Mouse (Mus musculus) urinary bladder, postnatal 4 days (tissue): ENCODE results near the gene Grm4.

Source experiments
- DNase-seq, 2 experiments: peaks; one replicate each; pipeline ENCODE4 v3.0.0; 2021 to 2022; ENCODE audit warnings: low spot score in 2 of 2

Grm4 gene

DNA sequence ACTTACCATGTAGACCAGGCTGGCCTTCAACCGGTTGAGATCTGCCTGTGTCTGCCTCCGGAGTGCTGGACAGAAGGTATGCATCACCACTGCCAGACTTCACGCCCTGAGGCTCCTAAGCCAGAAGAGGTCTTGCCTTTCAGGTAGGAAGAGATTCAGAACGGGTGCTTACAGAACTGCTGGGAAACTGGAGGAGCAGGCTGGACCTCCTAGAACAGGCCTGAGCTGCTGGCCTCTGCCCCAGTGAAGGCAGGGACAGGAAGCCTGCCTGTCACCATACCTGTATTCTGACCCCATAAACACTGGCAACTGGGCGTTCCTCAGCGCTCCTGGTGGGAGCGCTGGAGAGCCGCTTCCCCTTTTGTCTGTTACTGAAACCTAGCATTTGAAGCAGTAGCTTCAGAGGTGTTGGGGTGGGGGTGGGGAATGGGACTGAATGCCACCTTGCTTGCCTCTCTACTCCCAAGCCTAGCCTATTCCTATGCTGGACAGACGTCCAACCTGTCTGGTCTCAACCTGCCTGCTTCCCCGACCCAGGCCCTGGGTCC lies 30.3 kb upstream of the Grm4 start:
- DNase-seq: no peak

DNA sequence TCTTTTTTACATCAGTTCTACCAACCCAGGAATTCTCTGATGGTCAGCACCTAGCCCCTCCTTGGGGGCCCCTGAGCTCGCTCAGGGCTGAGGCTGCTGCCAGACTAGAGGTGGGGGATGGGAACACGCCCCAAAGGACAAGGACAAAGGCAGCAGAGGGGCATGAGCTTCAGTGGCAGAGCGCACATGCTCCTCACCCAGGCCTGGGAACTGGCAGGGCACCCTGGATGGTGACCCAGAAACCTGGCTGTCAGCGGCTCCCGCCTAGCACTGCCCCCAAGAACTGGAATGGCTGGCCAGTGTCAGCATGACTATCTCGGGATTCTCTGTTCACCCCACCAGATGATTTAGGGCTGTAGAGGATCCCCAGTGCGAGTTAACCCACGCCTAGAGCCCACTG lies 28.0 kb upstream of the Grm4 start:
- no peak for DNase-seq

DNA sequence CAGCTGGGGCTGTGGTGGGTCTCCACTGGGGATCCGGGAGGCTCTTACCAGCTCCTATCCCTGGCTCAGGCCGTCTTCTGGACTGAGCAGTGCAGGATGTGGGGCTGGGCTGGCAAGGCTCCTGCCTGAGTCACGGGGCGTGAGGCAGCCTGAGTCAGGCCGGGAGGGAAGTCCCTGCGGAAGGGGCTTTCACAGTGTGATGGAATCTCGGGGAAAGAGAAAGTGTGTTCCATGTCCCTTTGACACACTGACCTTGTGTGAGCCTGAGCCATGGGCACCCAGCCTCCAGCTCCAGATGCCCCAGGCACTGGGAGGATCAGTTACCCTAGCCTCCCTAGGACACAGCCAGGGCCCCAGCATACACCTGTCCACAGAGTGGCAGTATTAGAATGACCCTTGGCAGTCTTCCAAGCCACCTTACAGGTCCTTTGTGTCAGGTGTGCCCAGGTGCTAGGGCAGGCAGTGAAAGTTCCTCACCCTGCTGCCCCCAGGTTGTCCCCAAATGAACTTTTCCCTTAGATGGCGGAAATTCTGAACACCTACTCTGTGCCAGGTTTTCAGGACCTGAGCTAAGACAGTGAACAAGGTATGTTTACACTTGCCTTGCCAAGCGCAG lies 26.2 kb upstream of the Grm4 start:
- peak in 1 of 2 experiments; percentile 57 for DNase-seq

DNA sequence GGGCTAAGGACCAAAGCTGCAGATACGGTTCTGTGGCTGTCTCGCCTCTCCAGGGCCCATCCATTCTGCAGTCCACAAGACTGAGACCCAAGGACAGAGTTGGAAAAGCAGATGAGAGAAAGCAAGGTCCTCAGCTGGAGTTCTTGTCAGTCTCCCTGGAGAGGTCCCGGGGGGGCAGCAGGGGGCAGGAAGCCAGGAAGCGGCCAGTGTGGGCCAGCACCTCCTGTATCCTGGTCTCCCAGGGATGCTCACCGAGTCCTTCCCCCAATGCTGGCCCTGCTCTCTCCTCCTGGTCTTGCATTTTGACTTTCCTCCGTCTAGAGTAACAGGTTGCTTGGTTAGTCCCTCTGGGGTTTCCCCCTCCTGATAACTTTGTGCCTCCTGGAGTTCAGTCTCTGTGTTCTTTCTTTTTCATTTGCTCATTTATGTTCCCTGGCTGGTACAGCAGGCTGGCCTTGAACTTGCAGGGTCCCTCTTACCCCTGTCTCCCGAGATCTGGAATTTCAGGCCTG lies 25.4 kb upstream of the Grm4 start:
- DNase-seq: no peak

DNA sequence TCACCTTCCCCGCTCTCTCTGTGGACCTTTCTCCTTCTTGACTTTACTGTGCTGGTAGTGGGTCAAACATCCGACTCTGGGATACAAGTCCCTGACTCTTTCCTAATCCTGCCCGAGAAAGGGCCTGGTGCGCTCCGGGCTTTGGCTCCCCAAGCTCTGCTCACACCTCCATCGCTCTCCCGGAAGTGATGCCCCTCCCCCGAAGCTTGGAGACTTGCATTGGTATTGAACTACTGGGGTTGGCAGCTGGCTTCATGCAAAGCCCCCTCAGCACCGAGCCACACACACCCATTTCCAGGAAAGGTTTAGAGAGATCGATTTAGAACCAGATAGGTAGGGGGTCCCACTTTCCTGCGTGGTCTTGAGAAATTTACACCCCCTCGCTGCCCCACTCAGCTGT lies 24.8 kb upstream of the Grm4 start:
- no peak for DNase-seq

DNA sequence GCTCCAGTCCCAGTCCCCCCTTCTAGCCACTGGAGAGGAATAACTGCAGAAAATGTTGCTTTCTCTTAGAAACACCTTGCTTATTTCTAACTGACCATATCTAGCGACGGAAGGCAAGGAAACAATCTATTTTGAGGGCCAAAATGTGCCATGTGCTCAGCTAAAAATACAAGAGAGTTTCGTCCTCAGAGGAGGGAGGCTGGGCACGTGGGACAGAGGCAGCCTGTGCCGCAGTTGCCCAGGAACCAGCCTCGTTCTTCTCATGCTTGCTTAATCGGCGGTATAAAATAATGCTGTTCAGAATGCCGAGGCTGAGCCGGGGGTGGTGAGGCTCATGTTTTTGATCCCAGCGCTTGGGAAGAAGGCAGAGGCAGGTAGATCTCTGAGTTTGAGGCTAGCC lies 23.3 kb upstream of the Grm4 start:
- no peak for DNase-seq

DNA sequence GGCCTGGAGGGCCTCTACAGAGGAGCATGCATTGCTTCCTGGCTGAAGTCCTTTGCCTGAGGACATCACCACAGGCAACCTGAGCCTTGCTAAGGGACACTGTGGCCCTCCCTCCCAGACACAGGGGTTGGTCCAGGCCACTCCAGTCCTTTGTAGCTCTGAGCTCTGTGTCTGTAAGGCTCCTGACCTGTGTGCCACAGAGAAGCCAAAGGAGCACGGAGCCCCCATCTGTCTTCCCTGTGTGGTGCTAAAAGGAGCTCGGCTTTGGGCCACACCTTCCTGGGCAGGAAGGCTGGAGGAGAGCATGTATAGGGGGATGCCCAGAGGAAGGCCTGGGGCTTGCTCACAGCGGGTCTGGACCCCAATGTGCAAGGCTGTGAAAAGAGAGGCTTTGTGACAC lies 20.8 kb upstream of the Grm4 start:
- DNase-seq: no peak

DNA sequence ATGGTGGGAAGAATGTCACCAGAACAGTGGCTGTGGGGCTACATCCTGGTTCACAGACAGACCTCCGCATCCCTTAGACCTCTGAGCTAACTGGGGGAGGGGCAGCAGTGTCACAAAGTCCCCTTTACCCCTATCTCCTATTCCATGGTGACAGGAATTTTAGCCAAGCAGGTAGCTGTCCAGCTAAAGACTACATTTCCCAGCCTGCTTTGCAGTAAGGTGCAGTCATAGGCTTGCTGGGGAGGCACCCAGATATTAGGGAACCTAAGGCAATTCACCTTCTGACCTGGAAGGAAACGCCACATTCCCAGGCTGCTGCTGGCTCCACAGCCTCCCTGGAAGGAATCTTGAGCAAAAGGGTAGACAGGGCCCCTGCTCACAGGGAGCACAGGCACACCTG lies 20.1 kb upstream of the Grm4 start:
- DNase-seq: no peak

DNA sequence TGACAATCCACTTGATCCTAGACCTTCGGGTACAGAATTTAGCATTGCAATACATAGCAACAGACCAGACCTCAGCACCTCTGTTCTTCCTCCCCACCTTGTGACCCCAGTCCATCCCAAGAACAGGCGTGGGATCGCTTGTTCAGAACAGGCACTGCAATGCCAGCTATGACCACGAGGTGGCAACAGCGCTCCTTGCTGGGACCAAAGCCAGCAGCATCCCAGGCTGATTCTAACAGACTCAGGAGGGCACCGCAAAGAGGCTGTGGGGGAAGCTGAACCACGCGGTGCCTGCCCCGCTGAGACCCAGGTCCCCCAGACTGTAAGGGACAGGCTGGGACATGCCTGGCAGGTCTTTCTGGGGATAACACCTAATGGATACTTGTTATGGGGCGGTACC lies 13.5 kb upstream of the Grm4 start:
- peak; percentile 73 to 92 for DNase-seq

DNA sequence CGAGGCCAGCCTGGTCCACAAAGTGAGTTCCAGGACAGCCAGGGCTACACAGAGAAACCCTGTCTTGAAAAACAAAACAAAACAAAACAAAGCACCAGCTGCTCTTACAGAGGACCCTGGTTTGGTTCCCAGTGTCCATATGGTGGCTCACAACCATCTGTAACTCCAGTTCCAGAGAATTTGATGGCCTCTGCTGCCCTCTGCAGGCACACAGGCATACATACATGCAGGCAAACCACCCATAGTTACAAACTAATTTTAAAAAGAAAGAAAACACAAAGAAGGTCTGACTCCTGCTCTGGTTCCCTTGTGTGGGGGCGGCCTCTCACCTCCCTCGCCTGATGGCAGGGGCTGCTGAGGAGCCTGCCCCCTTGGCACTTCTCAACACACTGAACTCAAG lies 12.2 kb upstream of the Grm4 start:
- DNase-seq: no peak

DNA sequence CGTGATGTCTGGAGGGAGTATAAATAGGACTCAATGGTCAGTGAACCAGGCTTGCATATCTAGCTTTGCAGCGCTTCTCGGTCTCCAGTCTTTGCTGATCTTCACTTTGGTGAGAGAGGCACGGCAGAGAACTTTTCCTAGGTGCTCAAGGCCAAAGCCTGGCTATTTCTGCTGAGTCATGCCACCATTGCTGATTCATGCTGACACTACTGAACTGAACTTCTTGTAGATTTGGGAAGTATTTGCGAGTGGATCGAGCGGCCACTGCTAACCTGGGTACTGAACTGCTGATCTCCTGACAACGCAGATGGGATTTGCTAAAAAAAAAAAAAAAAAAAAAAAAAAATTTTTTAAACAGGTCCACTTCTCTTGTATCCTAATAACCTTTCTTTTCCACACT lies 10.9 kb upstream of the Grm4 start:
- DNase-seq: no peak

DNA sequence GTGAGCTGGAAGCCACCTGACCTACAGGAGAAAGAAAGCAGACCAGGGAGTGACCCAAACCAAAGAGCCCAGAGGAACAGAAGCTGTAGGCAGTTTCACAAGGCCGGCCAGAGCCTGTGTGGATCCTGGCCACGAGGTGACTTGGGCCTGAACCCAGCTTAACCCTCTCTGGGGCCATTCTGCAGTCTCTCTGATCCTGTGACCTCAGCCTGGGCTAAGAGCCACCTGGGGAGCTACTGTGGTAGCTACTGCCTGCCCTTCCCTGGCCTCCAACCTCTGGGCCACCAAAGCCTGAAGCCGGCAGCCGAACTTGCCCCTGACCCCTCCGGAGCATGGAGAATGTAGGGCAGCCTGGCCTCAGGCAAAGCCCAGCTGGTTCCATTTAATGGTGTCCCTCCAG lies 7.6 kb upstream of the Grm4 start:
- no peak for DNase-seq

DNA sequence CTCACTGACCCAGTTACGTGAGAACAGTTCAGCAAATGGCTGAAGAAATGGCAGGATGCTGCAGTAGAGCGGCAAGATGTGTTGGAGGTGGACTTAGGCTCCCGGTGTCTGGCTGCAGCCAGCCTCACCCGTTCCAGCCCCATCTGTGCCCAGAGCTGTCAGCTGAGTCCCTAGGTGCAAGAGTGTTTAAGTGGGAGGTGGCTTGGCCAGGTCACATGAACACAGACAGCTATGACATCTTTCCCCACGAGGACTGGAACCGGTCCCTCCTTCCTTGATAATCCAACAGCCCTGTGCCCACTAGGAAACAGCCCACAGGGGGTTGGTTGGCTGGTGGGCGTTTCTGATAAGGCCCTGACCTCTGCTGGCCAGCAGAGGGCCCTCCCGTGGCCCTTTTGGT lies 6.8 kb upstream of the Grm4 start:
- no peak for DNase-seq

DNA sequence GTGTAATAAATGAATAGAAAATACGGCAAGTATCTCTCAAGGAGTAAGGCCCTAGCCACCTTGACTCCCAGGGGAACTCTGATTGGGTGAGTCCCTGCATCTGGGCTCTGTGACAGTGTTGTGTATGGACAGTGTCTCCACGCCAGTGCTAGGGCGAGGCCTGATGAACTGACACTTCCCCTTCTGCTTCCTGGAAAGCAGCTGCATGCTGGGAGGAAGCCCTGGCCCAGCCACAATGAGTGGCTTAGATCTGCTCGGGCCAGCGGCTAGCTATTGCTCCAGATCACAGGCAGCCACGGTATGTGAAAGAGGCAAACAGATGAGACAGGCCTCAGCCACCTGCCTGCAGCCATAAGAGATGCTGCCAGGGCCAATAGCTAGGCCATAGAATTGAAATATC lies 6.0 kb upstream of the Grm4 start:
- no peak for DNase-seq

DNA sequence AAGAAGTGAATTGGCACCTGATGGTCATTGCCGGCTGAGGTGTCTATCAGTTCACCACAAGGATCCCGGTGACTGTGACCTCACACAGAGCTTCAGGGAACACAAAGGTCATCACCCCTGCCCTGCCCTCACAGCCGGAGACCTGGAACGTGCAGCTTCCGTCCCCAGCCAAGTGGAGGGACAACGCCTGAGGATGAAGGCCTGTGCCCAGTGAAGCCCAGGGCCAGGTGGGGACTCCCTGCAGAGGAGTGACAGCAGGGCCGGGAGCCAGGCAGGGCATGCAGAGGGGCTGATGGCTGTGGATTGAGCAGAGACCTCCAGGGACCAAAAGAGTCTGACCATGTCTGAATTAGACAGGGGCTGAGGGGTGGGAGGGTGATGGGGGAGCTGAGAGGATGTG lies 1.9 kb upstream of the Grm4 start:
- DNase-seq: no peak

DNA sequence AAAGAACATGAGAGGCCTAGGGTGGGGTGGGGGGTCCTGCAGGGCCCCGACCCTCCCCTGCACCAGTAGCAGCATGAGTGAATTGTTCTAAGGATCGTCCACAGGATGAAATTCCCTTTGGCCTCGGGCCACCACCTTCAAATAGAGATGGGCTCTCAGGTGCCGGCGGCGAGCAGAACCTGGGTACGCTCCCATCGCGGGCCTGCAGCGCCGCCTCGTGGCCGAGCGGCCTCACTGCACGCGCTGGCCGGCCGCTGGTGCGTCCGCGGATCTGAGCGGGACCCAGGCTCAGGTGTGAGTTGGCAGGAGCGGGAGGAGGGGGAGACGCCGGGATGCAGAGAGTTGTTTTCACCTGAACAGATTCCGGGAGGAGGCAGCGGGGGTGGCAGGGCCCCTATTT lies 646 bp downstream of the Grm4 start:
- no peak for DNase-seq

DNA sequence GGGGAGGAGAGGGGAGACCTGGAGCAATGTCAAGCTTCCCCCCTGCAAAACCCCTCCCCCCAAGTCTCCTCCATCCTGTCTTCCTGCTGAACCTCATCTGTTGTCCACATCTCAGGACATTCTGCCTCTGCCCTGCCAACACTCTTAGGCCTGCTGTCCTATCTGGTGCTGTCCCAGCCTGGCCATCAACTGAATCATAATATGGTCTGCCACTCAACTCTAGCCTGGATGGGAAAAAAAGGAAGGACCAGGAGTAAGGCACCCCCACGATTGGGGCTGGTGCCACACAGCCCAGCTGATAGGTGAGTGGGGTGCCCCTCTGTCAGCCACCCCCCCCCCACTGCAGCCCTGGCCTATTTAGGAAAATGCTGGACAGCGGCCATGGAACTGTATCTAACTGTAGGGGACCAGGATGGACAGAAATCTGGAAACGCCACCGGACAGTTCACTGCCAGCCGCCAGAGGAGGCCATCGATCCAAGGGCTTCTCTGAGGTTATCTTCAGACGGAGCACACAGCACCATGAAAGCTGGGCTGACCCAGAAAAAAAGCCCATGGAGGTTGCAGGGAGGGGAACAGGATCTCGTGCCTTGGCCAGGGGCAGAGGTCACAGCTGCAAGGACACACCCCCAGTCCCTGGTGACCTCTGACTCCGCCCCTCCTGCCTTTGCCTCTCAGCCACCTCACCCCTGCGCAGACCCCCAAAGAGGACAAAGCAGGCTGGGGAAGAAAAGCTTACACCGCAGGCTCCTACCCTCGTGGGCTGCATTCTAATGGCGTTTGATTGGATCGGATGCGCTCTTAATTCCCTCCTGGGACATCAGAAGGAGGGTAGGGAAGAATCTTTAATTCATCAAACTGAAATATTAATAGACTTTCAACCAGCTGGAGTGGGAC lies 2.3 kb downstream of the Grm4 start:
- no peak for DNase-seq

DNA sequence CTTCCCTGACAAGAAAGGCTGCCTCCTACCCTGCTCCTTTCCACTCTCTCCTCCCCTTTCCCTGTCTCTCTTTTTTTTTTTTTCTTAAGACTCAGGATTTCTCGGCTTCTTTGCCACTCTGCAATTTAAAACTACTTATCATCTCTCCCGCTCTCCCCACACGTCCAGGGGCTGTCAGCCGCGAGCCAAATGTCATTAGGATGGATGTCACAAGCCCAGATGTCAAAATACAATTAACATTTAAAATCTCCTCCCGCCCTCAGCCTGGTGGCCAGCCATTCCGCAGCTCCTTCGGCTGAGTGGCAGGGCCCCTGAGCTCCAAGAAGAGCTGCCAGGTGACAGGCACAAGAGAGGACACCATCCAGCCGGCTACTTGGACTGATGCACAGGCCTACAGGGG lies 2.9 kb downstream of the Grm4 start:
- DNase-seq: no peak

DNA sequence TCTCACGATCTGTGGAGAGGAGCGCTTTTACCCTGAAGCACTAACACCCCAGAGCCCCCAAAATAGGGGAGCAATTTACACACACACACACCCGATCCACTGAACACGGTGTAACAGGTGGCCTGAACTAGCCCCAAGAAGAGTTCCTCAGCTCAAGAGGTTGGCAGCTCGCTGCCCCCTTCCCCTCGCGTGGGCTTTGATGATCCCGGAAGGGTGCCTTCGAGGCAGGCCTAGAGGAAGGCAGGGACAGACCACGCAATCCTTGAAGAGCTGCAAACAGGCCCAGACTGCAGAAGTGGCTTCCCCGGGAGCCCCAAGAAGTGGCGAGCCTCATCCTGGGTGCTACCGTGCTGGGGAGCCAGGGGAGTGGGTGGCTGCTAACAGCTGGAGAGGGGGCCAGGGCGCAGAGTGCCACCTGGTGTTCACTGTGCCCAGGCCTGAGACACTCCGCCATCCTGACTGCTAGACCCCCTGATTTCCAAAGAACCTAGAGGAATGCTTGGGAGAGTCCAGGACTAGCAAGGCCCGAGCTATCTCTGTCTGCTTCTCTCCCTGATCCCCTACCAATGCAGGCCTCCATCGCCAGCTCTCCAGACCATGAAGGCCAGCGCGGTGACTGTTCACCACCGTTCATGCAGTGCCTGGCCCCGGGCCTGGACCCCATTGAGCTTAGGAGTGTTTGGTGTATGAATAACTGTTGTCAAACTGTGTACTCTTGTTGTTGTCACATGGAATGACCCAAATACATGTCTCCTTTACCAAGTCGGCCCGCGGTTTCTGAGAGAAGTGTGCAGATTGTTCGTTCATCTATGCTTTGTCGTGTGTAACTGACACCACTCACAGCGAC lies 7.1 kb downstream of the Grm4 start:
- no peak for DNase-seq

DNA sequence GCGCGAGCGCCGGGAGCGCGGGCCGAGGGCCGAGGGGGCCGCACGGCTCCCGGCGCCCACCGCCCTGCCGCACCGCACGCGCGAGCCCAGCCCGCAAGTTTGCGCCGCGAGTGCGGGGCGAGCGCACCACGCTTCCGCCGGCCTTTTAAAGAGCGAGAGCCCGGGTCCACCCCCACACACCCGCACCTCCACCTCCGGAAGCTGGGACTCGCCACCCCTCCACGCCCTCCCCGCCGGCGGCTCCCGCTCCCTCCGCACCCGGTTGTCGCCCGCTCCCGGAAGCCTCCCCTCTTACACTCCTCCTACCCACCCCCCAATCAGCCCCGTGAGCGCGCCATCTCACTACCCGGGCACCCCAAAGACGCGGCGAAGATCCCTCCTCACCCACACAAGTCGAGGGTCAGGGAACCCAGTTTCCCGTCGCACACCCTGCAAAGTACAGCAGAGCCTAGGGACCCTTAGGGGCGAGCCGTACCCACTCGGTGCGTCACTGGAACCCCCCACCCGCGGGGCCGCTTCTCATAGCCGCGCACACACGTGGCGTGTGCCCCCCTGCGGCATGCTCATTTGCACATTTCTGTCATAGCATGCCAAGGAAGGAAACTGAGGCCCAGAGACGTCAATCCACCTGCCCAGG lies 7.8 kb downstream of the Grm4 start:
- DNase-seq: no peak

DNA sequence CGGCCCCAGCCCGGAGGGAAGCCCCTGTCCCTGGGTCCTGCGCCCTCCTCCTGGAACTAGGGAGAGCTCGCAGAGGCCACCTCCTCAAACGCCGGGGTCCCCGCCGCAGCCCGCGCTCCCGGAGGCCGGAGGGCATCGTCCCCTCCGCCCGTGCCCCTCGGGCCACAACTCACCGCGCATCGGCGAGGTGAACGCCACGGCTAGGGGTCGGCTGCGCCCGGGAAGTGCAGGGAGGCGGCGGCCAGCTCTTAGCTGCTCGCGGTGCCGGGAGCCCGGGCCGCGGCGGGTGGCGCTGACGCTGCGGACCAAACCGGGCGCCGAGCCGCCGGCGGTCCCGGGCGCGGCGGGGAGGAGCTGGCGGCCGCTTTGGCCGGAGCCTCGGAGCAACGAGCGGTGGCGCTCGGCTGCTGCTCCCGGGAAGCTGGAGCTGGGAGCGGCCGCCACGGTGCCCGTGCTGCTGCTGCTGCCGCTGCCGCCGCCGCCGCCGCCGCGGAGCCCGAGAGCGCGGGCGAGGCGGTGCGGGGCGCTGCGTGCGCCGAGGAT lies 8.5 kb downstream of the Grm4 start:
- no peak for DNase-seq
